Mouse (Mus musculus) gastrocnemius, adult 8-10 months (tissue): ENCODE results near the gene Zdhhc16. TPM values are rescaled to one million over a fixed set of nuclear protein-coding genes. Genes with fewer than 3 reads are reported as not detected.

Experiments used
- DNase-seq, 2 experiments: peaks; one replicate each; pipeline ENCODE4 v3.0.0; 2022; ENCODE audit warnings: low spot score in 2 of 2
- total RNA-seq, 4 experiments: library from RNA; stranded (reverse); gene quantifications; 2 replicates each; pipeline ENCODE4 v1.2.4; 2022

Gene Zdhhc16
- total RNA-seq, 4 experiments from 2014 or later, result 21.3 to 24.1 (median 23.2) TPM

DNA sequence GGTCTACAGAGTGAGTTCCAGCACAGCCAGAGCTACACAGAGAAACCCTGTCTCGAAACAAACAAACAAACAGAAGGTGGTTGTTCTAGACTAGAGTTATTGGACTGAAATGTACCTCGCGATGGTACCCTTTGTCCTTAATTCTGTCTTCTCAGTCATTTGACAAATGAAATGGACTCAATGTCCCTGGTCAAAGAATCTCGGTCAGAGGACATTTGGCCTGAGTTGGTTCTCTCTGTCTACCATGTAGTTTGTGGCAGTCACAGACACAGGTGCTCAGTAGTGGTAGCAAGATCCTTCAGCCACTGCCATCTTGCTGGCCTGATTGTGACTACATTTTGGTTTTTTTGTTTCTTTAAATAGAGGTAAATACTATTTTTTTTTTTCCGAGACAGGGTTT lies 52.7 kb downstream of the Zdhhc16 start:
- no peak for DNase-seq

DNA sequence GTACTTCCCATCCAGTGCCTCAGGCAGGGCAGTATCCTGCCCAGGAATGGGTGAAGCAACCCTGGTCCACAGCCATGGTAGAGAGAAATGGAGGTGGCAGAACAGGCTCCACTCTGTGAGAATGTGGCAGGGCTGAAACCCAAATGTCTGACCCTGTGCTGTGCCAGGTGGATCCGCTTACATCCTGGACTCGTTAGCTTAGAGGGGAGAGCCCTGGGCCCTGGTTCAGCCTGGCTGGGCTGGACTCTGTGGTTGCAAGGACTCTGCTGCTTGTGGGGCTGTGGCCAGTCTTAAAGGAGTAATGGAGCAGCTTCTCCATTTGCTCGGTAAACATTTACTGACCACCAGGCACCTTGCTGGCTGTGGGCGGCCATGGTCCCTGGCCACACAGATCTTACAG lies 53.9 kb downstream of the Zdhhc16 start:
- peak; percentile 59 to 76 for DNase-seq

DNA sequence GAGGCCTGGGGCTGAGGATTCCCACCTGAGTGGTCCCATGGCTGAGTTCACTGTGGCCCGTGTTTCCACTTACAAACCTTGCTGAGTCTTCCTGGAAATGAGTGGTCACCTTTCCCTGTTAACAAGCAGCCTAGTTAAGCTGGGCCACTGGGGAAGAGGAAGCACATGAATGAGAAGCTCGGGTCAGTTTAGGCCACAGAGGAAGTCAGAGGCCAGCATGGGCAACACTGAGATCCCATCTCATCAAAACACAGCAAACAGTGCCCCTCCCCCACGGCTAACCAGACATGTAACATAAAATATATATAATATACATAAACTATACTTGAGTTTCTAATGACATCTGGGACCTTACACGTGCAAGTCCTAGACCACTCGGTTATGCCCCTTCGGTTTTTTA lies 56.5 kb downstream of the Zdhhc16 start:
- no peak for DNase-seq

DNA sequence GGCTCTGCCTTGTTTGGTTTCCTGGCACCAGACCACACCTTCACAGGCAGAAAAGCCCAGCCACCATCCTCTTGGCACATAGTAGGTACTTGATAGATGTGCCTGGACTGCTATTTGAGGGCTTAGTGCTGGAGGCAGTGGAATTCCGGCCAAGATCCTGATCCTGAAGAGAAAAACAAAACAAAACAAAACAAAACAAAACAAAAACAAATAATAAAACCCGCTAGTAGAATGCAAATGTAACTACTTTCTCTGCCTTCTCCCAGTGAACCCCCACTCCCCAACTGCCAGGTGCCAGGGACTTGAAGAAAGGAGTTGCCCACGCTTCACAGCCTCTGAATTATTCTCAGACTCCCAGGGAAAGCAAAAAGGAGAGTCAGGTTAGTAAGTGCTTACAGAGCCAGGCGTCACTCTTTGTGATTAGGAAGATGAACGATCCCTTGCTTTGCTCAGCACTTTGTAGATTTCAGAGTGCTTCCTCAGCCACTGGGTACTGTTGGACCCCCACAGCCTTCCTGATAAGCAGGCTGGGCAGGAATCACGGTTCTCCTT lies 58.7 kb downstream of the Zdhhc16 start:
- no peak for DNase-seq

DNA sequence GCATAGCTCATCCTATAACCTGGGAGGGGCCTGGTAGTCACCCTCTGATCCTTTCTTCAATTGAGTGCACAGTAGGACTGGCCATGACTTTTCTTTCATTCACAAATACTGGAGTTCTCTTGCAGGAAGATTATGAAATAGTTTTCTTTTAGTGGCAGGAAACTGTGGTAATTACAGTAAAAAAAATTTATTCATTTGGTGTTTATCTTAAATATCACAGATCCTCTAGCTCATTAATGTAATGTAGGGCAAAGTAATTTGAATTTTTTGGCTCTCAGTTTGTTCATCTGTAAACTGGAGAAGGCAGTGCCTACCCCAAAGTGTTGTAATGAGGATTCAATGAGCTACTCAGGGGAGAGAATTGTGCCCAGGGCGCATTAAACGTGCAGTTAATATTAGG lies 59.7 kb downstream of the Zdhhc16 start:
- DNase-seq, result no peak

DNA sequence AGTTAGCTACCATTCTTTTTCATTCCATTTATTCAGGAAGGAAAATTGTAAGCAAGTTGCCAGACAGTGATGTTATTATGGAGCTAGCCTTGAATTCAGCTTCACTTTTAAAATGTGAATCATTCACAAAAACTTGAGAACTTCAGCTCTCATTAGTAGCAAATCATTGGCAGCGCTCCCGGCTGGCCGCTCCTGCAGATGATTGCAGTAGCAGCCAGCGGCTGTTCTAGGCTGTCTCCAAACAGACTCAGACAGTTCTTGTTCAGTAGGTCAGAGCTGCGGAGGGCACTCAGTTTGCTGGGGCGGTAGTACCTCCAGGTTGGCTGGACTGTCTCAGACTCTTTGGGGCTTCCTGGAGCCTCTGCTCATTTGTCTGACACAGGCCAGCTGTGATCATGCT lies 60.2 kb downstream of the Zdhhc16 start:
- peak; percentile 77 to 79 for DNase-seq

Other genes with a start within 250 kb of the Zdhhc16 start
- gene Slit1, start 189.8 kb upstream of the Zdhhc16 start, total RNA-seq, result 1 to 10 TPM in 1 of 4 experiments, under 1 TPM in 3; 0.21 to 1.7 (median 0.76) TPM
- gene Arhgap19, start 131.4 kb upstream of the Zdhhc16 start, total RNA-seq, result 10 to 100 TPM in 1 of 4 experiments, 1 to 10 TPM in 3; 8.6 to 10.0 (median 9.0) TPM
- 1 to 10 TPM; 3.6 to 8.4 (median 6.4) TPM for gene Frat1, start 103.5 kb upstream of the Zdhhc16 start, total RNA-seq
- gene Frat2, start 85.3 kb upstream of the Zdhhc16 start, total RNA-seq, result 10 to 100 TPM in 3 of 4 experiments, 1 to 10 TPM in 1; 4.5 to 15.5 (median 12.5) TPM
- gene Rrp12, start 37.3 kb upstream of the Zdhhc16 start, total RNA-seq, result 10 to 100 TPM; 30.0 to 34.9 (median 32.2) TPM
- gene Pgam1, start 21.6 kb upstream of the Zdhhc16 start, total RNA-seq, result 10 to 100 TPM; 11.0 to 34.9 (median 15.0) TPM
- gene Exosc1, start 57 bp upstream of the Zdhhc16 start, total RNA-seq, result 10 to 100 TPM; 16.0 to 21.6 (median 18.6) TPM
- 10 to 100 TPM in 2 of 4 experiments, 1 to 10 TPM in 2; 9.1 to 14.1 (median 9.8) TPM for gene Mms19, start 47.7 kb downstream of the Zdhhc16 start, total RNA-seq
- gene Ubtd1, start 48.3 kb downstream of the Zdhhc16 start, total RNA-seq, result 10 to 100 TPM; 15.0 to 17.5 (median 15.8) TPM
- 100 to 1,000 TPM; 131 to 242 (median 170) TPM for gene Ankrd2, start 102.5 kb downstream of the Zdhhc16 start, total RNA-seq
- 1 to 10 TPM; 3.0 to 4.8 (median 3.7) TPM for gene Hoga1, start 112.1 kb downstream of the Zdhhc16 start, total RNA-seq
- under 1 TPM in 3 of 4 experiments, not detected in 1; 0.21 to 0.53 (median 0.36) TPM for gene 4933411K16Rik, start 118.8 kb downstream of the Zdhhc16 start, total RNA-seq
- gene Morn4, start 152.9 kb downstream of the Zdhhc16 start, total RNA-seq, result 1 to 10 TPM; 3.3 to 7.6 (median 5.3) TPM
- 10 to 100 TPM; 13.5 to 16.1 (median 14.7) TPM for gene Pi4k2a, start 157.0 kb downstream of the Zdhhc16 start, total RNA-seq
- gene Avpi1, start 195.6 kb downstream of the Zdhhc16 start, total RNA-seq, result 10 to 100 TPM in 1 of 4 experiments, 1 to 10 TPM in 3; 8.6 to 12.1 (median 9.2) TPM
- gene Marveld1, start 213.9 kb downstream of the Zdhhc16 start, total RNA-seq, result 1 to 10 TPM; 4.1 to 5.8 (median 4.5) TPM
- gene Zfyve27, start 230.5 kb downstream of the Zdhhc16 start, total RNA-seq, result 10 to 100 TPM; 10.4 to 13.2 (median 11.8) TPM